Mouse (Mus musculus): Measurements from ENCODE around the gene Gria1. TPM values are rescaled to one million over a fixed set of nuclear protein-coding genes. Genes with fewer than 3 reads are reported as not detected.

The Gria1 gene
- polyA plus RNA-seq, 1 experiment from 2014 or later: 1.2 TPM

DNA sequence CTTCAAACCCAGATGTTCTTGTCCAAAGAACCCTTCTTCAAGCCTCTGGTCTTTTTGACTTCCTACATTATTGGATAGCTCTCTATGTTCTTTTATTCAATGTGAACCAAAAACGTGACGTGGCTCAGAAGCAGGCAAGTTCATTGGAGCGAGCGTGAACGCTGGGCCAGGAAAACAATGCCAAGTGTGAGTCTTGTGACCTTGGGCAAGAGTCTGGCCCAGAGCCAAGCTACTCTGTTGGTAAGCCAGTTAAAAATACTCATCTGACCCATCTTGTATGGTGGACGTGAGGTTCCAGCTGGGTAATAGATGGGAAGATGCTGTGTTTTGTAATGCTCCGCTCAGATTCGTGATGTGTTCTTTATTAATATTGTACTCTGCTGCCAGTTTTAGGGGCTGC lies 101.2 kb downstream of the Gria1 start:
- H3K9ac ChIP-seq (replicated peaks; ENCODE audit: low read length): no peak overlapping the region
- H3K27me3 ChIP-seq (ENCODE audit: control insufficient read depth, insufficient read depth, low read length): no peaks in the 10 kb centered on the region
- 86% methylated on average over 8 of the region's 8 CpGs for WGBS
- no peaks in the 10 kb centered on the region for H3K9me3 ChIP-seq (replicated peaks; ENCODE audit: control insufficient read depth, low read length)
- ATAC-seq (replicated peaks; ENCODE audit: insufficient number of reproducible peaks, low FRiP score, low TSS enrichment, low read depth): no peak
- DNase-seq (ENCODE audit: low spot score): no peak
- H3K4me1 ChIP-seq (ENCODE audit: control insufficient read depth, insufficient read depth, low read length): no peaks in the 10 kb centered on the region
- H3K4me3 ChIP-seq (ENCODE audit: low read depth, low read length): no peak overlapping the region
- no peak overlapping the region for H3K4me2 ChIP-seq (ENCODE audit: low read depth, low read length)
- no peaks in the 10 kb centered on the region for H3K36me3 ChIP-seq (replicated peaks; ENCODE audit: control insufficient read depth, insufficient read depth, low read depth, low read length)
- no peak overlapping the region for H3K27ac ChIP-seq (replicated peaks; ENCODE audit: low read depth, low read length)

DNA sequence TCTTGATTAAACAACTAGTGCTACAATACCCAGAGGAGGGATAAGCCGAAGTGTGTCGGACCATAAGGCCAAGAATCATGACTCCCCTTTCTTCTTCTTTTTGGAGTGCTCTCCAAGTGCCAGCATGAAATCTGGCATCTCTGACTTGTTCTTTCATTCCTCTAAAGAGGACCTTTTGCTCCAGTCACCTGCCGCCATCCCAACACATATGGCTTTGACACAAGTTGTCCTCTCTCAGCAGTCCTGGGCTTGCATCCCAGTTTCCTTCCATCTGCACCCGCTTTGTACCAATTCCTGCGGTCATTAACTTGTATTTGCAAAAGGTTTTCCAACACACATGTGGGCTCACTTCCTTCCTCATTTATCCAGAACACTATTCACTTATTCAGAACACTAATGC lies 103.2 kb downstream of the Gria1 start:
- Histone ChIP-seq H3K36me3 (replicated peaks; ENCODE audit: control insufficient read depth, insufficient read depth, low read depth, low read length) (no peaks in the 10 kb centered on the region), H3K9ac (replicated peaks; ENCODE audit: low read length) (no peak overlapping the region), H3K27me3 (ENCODE audit: control insufficient read depth, insufficient read depth, low read length) (no peaks in the 10 kb centered on the region), H3K4me1 (ENCODE audit: control insufficient read depth, insufficient read depth, low read length) (no peaks in the 10 kb centered on the region), H3K9me3 (replicated peaks; ENCODE audit: control insufficient read depth, low read length) (no peaks in the 10 kb centered on the region), H3K4me2 (ENCODE audit: low read depth, low read length) (no peak overlapping the region), H3K27ac (replicated peaks; ENCODE audit: low read depth, low read length) (no peak overlapping the region), H3K4me3 (ENCODE audit: low read depth, low read length) (no peak overlapping the region)
- WGBS: 89% methylated on average over 5 of the region's 5 CpGs
- DNase-seq (ENCODE audit: low spot score) (no peak), ATAC-seq (replicated peaks; ENCODE audit: insufficient number of reproducible peaks, low FRiP score, low TSS enrichment, low read depth) (no peak)

- Histone ChIP-seq H3K9me3 (replicated peaks; ENCODE audit: control insufficient read depth, low read length) (no peaks in the 10 kb centered on the region), H3K36me3 (replicated peaks; ENCODE audit: control insufficient read depth, insufficient read depth, low read depth, low read length) (no peaks in the 10 kb centered on the region), H3K4me3 (ENCODE audit: low read depth, low read length) (no peak overlapping the region), H3K9ac (replicated peaks; ENCODE audit: low read length) (no peak overlapping the region), H3K4me2 (ENCODE audit: low read depth, low read length) (no peak overlapping the region), H3K27me3 (ENCODE audit: control insufficient read depth, insufficient read depth, low read length) (no peaks in the 10 kb centered on the region), H3K27ac (replicated peaks; ENCODE audit: low read depth, low read length) (no peak overlapping the region), H3K4me1 (ENCODE audit: control insufficient read depth, insufficient read depth, low read length) (no peaks in the 10 kb centered on the region)
- 82% methylated on average over 8 of the region's 8 CpGs for WGBS
- ATAC-seq (replicated peaks; ENCODE audit: insufficient number of reproducible peaks, low FRiP score, low TSS enrichment, low read depth) (no peak), DNase-seq (ENCODE audit: low spot score) (no peak)
Measured at GRCm38 (mm10) chr11:57127066-57127465, 115.9 kb downstream of the Gria1 start.

DNA sequence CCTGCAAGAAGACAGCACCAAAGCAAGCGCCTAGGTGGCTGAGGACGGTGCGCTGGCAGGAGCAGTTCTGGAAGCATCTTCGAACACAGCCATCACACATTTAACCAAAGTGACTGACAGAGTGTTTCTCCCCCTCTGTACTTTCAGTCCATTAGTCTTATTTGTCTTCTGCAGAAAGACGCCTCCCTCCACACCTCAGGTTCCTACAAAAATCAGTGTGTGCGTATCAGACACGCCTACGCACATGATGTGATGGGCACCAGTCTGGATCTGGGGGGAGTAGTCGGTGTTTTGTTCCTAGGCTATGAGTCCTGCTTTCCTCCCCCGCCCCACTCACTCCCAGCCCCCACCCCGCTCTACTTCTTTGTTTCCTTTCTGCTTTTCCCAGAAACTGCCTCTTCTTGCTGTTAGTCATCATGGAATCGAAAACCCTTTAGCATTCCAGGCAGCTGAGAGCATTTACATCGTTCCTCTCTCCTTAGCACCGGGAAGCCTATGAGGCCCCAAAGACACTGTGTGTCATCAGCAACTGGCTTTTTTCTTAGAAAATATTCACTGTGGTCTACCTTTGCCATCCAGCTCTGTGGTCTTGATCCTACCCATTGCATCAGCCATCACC lies 129.1 kb downstream of the Gria1 start:
- H3K9ac ChIP-seq (replicated peaks; ENCODE audit: low read length): no peak overlapping the region
- no peaks in the 10 kb centered on the region for H3K4me1 ChIP-seq (ENCODE audit: control insufficient read depth, insufficient read depth, low read length)
- no peaks in the 10 kb centered on the region for H3K36me3 ChIP-seq (replicated peaks; ENCODE audit: control insufficient read depth, insufficient read depth, low read depth, low read length)
- H3K9me3 ChIP-seq (replicated peaks; ENCODE audit: control insufficient read depth, low read length): no peaks in the 10 kb centered on the region
- ATAC-seq (replicated peaks; ENCODE audit: insufficient number of reproducible peaks, low FRiP score, low TSS enrichment, low read depth) (no peak), DNase-seq (ENCODE audit: low spot score) (no peak)
- 81% methylated on average over 14 of the region's 14 CpGs for WGBS
- no peak overlapping the region for H3K27ac ChIP-seq (replicated peaks; ENCODE audit: low read depth, low read length)
- H3K4me2 ChIP-seq (ENCODE audit: low read depth, low read length): no peak overlapping the region
- no peaks in the 10 kb centered on the region for H3K27me3 ChIP-seq (ENCODE audit: control insufficient read depth, insufficient read depth, low read length)
- H3K4me3 ChIP-seq (ENCODE audit: low read depth, low read length): no peak overlapping the region

DNA sequence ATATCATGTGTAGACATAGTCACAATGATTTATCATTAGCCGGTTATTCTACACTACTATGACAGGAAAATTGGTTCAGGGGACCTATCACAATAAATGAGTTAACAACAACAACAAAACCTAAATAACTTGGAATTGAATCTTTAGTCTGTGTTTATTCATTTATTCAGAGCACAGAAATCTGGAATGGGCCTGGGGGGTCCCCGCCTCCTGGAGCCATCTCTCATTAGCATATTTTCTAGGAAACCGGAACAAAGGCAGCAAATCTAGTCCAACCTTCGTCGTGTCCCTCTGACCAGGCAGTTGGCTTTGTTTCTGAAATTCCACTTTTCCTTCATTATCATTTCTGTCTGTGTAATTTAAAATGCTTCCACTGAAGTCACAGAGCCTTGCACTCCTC lies 132.5 kb downstream of the Gria1 start:
- Histone ChIP-seq H3K27me3 (ENCODE audit: control insufficient read depth, insufficient read depth, low read length) (no peaks in the 10 kb centered on the region), H3K4me3 (ENCODE audit: low read depth, low read length) (no peak overlapping the region), H3K4me2 (ENCODE audit: low read depth, low read length) (no peak overlapping the region), H3K4me1 (ENCODE audit: control insufficient read depth, insufficient read depth, low read length) (no peaks in the 10 kb centered on the region), H3K9me3 (replicated peaks; ENCODE audit: control insufficient read depth, low read length) (no peaks in the 10 kb centered on the region), H3K27ac (replicated peaks; ENCODE audit: low read depth, low read length) (no peak overlapping the region), H3K36me3 (replicated peaks; ENCODE audit: control insufficient read depth, insufficient read depth, low read depth, low read length) (no peaks in the 10 kb centered on the region), H3K9ac (replicated peaks; ENCODE audit: low read length) (no peak overlapping the region)
- WGBS: 84% methylated on average over 5 of the region's 5 CpGs
- ATAC-seq (replicated peaks; ENCODE audit: insufficient number of reproducible peaks, low FRiP score, low TSS enrichment, low read depth) (no peak), DNase-seq (ENCODE audit: low spot score) (no peak)

DNA sequence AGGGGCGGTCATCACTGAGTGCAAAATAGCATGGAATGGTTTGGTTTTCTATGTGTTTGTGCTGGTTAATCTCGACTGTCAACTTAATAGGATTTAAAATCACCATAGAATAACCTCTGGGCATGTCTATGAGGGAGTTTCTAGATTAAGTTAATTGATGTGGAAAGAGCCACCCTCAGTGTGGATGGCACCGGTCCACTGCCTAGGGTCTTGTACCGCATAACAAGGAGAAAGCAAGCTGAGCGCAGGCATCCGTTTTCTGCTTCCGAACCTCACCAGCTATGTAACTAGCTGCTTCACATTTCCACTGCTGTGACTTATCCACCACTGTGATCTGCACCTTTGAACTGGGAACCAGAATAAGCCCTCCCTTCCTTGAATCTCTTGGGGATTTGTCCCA lies 134.0 kb downstream of the Gria1 start:
- H3K9ac ChIP-seq (replicated peaks; ENCODE audit: low read length): no peak overlapping the region
- no peaks in the 10 kb centered on the region for H3K27me3 ChIP-seq (ENCODE audit: control insufficient read depth, insufficient read depth, low read length)
- H3K36me3 ChIP-seq (replicated peaks; ENCODE audit: control insufficient read depth, insufficient read depth, low read depth, low read length): no peaks in the 10 kb centered on the region
- H3K27ac ChIP-seq (replicated peaks; ENCODE audit: low read depth, low read length): no peak overlapping the region
- 70% methylated on average over 7 of the region's 7 CpGs for WGBS
- H3K4me2 ChIP-seq (ENCODE audit: low read depth, low read length): no peak overlapping the region
- no peak for ATAC-seq (replicated peaks; ENCODE audit: insufficient number of reproducible peaks, low FRiP score, low TSS enrichment, low read depth)
- H3K9me3 ChIP-seq (replicated peaks; ENCODE audit: control insufficient read depth, low read length): no peaks in the 10 kb centered on the region
- no peak overlapping the region for H3K4me3 ChIP-seq (ENCODE audit: low read depth, low read length)
- no peak for DNase-seq (ENCODE audit: low spot score)
- H3K4me1 ChIP-seq (ENCODE audit: control insufficient read depth, insufficient read depth, low read length): no peaks in the 10 kb centered on the region

GRCm38 (mm10) chr11:57145704-57146103 lies 134.5 kb downstream of the Gria1 start:
- Histone ChIP-seq H3K27ac (replicated peaks; ENCODE audit: low read depth, low read length) (no peak overlapping the region), H3K27me3 (ENCODE audit: control insufficient read depth, insufficient read depth, low read length) (no peaks in the 10 kb centered on the region), H3K4me3 (ENCODE audit: low read depth, low read length) (no peak overlapping the region), H3K36me3 (replicated peaks; ENCODE audit: control insufficient read depth, insufficient read depth, low read depth, low read length) (no peaks in the 10 kb centered on the region), H3K4me1 (ENCODE audit: control insufficient read depth, insufficient read depth, low read length) (no peaks in the 10 kb centered on the region), H3K9ac (replicated peaks; ENCODE audit: low read length) (no peak overlapping the region), H3K9me3 (replicated peaks; ENCODE audit: control insufficient read depth, low read length) (no peaks in the 10 kb centered on the region), H3K4me2 (ENCODE audit: low read depth, low read length) (no peak overlapping the region)
- 55% methylated on average over 7 of the region's 7 CpGs for WGBS
- no peak for DNase-seq (ENCODE audit: low spot score)
- ATAC-seq (replicated peaks; ENCODE audit: insufficient number of reproducible peaks, low FRiP score, low TSS enrichment, low read depth): no peak

GRCm38 (mm10) chr11:57151674-57152073 lies 140.5 kb downstream of the Gria1 start:
- H3K4me2 ChIP-seq (ENCODE audit: low read depth, low read length): no peak overlapping the region
- ATAC-seq (replicated peaks; ENCODE audit: insufficient number of reproducible peaks, low FRiP score, low TSS enrichment, low read depth): no peak
- WGBS: 75% methylated on average over 4 of the region's 4 CpGs

More at GRCm38 (mm10) chr11:57151674-57152073, 140.5 kb downstream of the Gria1 start:
- H3K36me3 ChIP-seq (replicated peaks; ENCODE audit: control insufficient read depth, insufficient read depth, low read depth, low read length): no peaks in the 10 kb centered on the region; the same call in 1 of the 2 replicates
- H3K9ac ChIP-seq (replicated peaks; ENCODE audit: low read length): no peak overlapping the region
- no peak overlapping the region for H3K4me3 ChIP-seq (ENCODE audit: low read depth, low read length)
- no peak overlapping the region for H3K27ac ChIP-seq (replicated peaks; ENCODE audit: low read depth, low read length)
- H3K4me1 ChIP-seq (ENCODE audit: control insufficient read depth, insufficient read depth, low read length): no peaks in the 10 kb centered on the region
- no peaks in the 10 kb centered on the region for H3K27me3 ChIP-seq (ENCODE audit: control insufficient read depth, insufficient read depth, low read length)
- no peak for DNase-seq (ENCODE audit: low spot score)
- H3K9me3 ChIP-seq (replicated peaks; ENCODE audit: control insufficient read depth, low read length): no peaks in the 10 kb centered on the region

All from embryonic facial prominence, embryonic 11.5 days (tissue).